In genomic region chr11:80696350-80696749, GRCm38 (mm10) we compare ENCODE assay signal across 8 mouse cellular contexts.
DNase-seq lines count a peak whose midpoint lies in the region; ATAC-seq and TF ChIP-seq lines count a peak whose summit lies in the region.

No protein-coding gene starts in this region.

- ATAC-seq in midbrain, postnatal 0 days (ENCODE audit: low FRiP score) = no peak
- ATAC-seq in midbrain, embryonic 15.5 days (replicated peaks) = no peak
- peak; percentile 73; the same call in 1 of the 2 replicates for ATAC-seq in common myeloid progenitor, adult 5-6 weeks (replicated peaks; ENCODE audit: low read depth, poor library complexity, severe bottlenecking)

- intact Hi-C loops in gastrocnemius, adult 2 months (cut with DNase I) = loop anchor here (1.0 to 10.0 kb wide), 3 partner anchors 84 to 156 kb away; partner anchors contain the start of genes Myo1d and Tmem98

- no peaks in the 10 kb centered on the region for H3K4me1 ChIP-seq in midbrain, postnatal 0 days (ENCODE audit: insufficient read depth, low read length)
- H3K4me1 ChIP-seq in midbrain, embryonic 15.5 days = no peaks in the 10 kb centered on the region

- no peaks in the 10 kb centered on the region for H3K9me3 ChIP-seq in midbrain, postnatal 0 days (ENCODE audit: low read length)
- no peaks in the 10 kb centered on the region for H3K9me3 ChIP-seq in midbrain, embryonic 15.5 days

- no peak overlapping the region for H3K9ac ChIP-seq in midbrain, postnatal 0 days (replicated peaks; ENCODE audit: low read length, poor library complexity, severe bottlenecking)
- H3K9ac ChIP-seq in midbrain, embryonic 15.5 days = no peak overlapping the region

- H3K36me3 ChIP-seq in midbrain, postnatal 0 days (ENCODE audit: insufficient read depth, low read length) = no peaks in the 10 kb centered on the region
- H3K36me3 ChIP-seq in midbrain, embryonic 15.5 days (replicated peaks) = no peaks in the 10 kb centered on the region

- TF ChIP-seq CTCF in gastrocnemius, adult 2 months (IDR thresholded peaks at IDR 0.05) = peak; percentile 79
- TF ChIP-seq CTCF in midbrain, postnatal 0 days (IDR thresholded peaks at IDR 0.05) = peak; percentile 91

- WGBS in midbrain, postnatal 0 days = 8% methylated on average over 4 of the region's 4 CpGs
- WGBS in midbrain, embryonic 15.5 days = 12% methylated on average over 4 of the region's 4 CpGs

- H3K4me2 ChIP-seq in midbrain, postnatal 0 days (ENCODE audit: low read depth, low read length, poor library complexity, severe bottlenecking) = no peak overlapping the region
- no peak overlapping the region for H3K4me2 ChIP-seq in midbrain, embryonic 15.5 days

- H3K4me3 ChIP-seq in gastrocnemius, adult 2 months = no peak overlapping the region
- H3K4me3 ChIP-seq in midbrain, postnatal 0 days (ENCODE audit: low read depth, low read length) = no peak overlapping the region
- H3K4me3 ChIP-seq in midbrain, embryonic 15.5 days = no peak overlapping the region

- no peak for DNase-seq in gastrocnemius, adult 2 months
- DNase-seq in gastrocnemius, postnatal 4 days (ENCODE audit: low spot score in 2 of 2) = no peak
- peak; percentile 76 for DNase-seq in midbrain, postnatal 0 days (ENCODE audit: low spot score)
- peak; percentile 67 for DNase-seq in lung, postnatal 25 days (ENCODE audit: low spot score)
- DNase-seq in thymus, postnatal 36 days = no peak
- no peak for DNase-seq in kidney, adult 11 months

- H3K27ac ChIP-seq in gastrocnemius, adult 2 months = no peak overlapping the region
- H3K27ac ChIP-seq in midbrain, postnatal 0 days (ENCODE audit: low read depth, low read length) = no peak overlapping the region
- H3K27ac ChIP-seq in midbrain, embryonic 15.5 days = no peak overlapping the region

- no peaks in the 10 kb centered on the region for H3K27me3 ChIP-seq in midbrain, postnatal 0 days (ENCODE audit: insufficient read depth, low read length)
- H3K27me3 ChIP-seq in midbrain, embryonic 15.5 days (replicated peaks) = no peaks in the 10 kb centered on the region; the same call in 1 of the 2 replicates

Comparison
In these comparisons a context has a peak if more than half of its experiments do, and no peak if none do; other contexts are left out.
1. DNase-seq: peak in midbrain, postnatal 0 days (single experiment) and lung, postnatal 25 days (single experiment); none in gastrocnemius, adult 2 months (single experiment), gastrocnemius, postnatal 4 days (0 of 2), thymus, postnatal 36 days (0 of 2) and kidney, adult 11 months (single experiment).